Mouse (Mus musculus) hindbrain, postnatal 0 days (tissue): ENCODE measurements around the gene Rbm4. TPM values are rescaled to one million over a fixed set of nuclear protein-coding genes. Genes with fewer than 3 reads are reported as not detected.

Experiments
- ATAC-seq: fragments of 200-750 bp; cut with Nextera tagmentation; 2 replicates; pipeline ENCODE4 v1.8.0; 2017; ENCODE audit warnings: mild to moderate bottlenecking, moderate TSS enrichment, moderate library complexity
- DNase-seq: peaks from one replicate; pipeline ENCODE4 v3.0.0-alpha.2; 2015; ENCODE audit warnings: low spot score
- H3K27ac ChIP-seq: fragments of 300-500 bp; sonication (generic); 2 replicates; pipeline ENCODE4 v1.5.1; 2014; ENCODE audit warnings: mild to moderate bottlenecking
- H3K27me3 ChIP-seq: fragments of 300-500 bp; sonication (generic); 2 replicates; pipeline ENCODE4 v1.6.1; 2014; ENCODE audit warnings: low read length, mixed read lengths; ENCODE audit not compliant: insufficient read depth
- H3K36me3 ChIP-seq: fragments of 300-500 bp; sonication (generic); 2 replicates; pipeline ENCODE4 v1.6.1; 2014; ENCODE audit warnings: low read length, mixed read lengths; ENCODE audit not compliant: insufficient read depth
- H3K4me1 ChIP-seq: fragments of 300-500 bp; sonication (generic); 2 replicates; pipeline ENCODE4 v1.6.1; 2014; ENCODE audit warnings: antibody characterized with exemption, low read length, mixed read lengths; ENCODE audit not compliant: insufficient read depth
- H3K4me2 ChIP-seq: fragments of 300-500 bp; sonication (generic); 2 replicates; pipeline ENCODE4 v1.6.1; 2014; ENCODE audit warnings: low read depth, mild to moderate bottlenecking, low read length, moderate library complexity, mixed read lengths
- H3K4me3 ChIP-seq: fragments of 300-500 bp; sonication (generic); 2 replicates; pipeline ENCODE4 v1.5.1; 2014; ENCODE audit warnings: low read length
- H3K9ac ChIP-seq: fragments of 300-500 bp; sonication (generic); replicated peaks from 2 replicates; pipeline ENCODE4 v1.6.1; 2014; ENCODE audit warnings: mild to moderate bottlenecking, low read length, moderate library complexity, mixed read lengths
- H3K9me3 ChIP-seq: fragments of 300-500 bp; sonication (generic); 2 replicates; pipeline ENCODE4 v1.6.1; 2016; ENCODE audit warnings: low read length, mixed read lengths
- CTCF ChIP-seq: IDR thresholded peaks from 2 replicates; pipeline ENCODE4 v1.5.1; 2016; ENCODE audit warnings: antibody characterized with exemption, control low read depth, low read depth
- WGBS: fragments of 180-500 bp; shearing (Covaris S2); extraction: QIAGEN DNeasy Blood & Tissue Kit; methylation state at CpG from one replicate; pipeline ENCODE4 v1.1.7; 2014; 5-methylcytosine and 5-hydroxymethylcytosine counted together
- polyA plus RNA-seq: library from polyadenylated mRNA; unstranded; fragments of >200 nt; fragmentation: Nextera tagmentation; extraction: Ambion mirVana; gene quantifications from 2 replicates; pipeline ENCODE4 v1.2.1, GENCODE M21; 2015
- total RNA-seq: library from RNA; depleted of rRNA; stranded (reverse); fragments of >200 nt; gene quantifications from 2 replicates; pipeline ENCODE4 v1.2.3, GENCODE M21; 2014

The Rbm4 gene
- total and polyA plus RNA-seq, 2 experiments from 2014 or later, result 40.9 to 85.6 TPM

- peak overlapping the region; percentile 15; the same call in 1 of the 2 replicates for H3K27ac ChIP-seq
- no peak overlapping the region for H3K4me3 ChIP-seq
- peaks cover 33% of the 10 kb centered on the region for H3K36me3 ChIP-seq
- DNase-seq (peak; percentile 5), ATAC-seq (0 out of 2 replicates have a peak, but pooled peaks have one; percentile 40)
- H3K4me2 ChIP-seq, result no peak overlapping the region
- peaks cover under 1% of the 10 kb centered on the region; the same call in 1 of the 2 replicates for H3K4me1 ChIP-seq
- 69% methylated on average over 10 of the region's 10 CpGs for whole genome bisulfite sequencing
- no peak overlapping the region for H3K9ac ChIP-seq
- TF ChIP-seq CTCF, result no peak
- H3K9me3 ChIP-seq, result no peaks in the 10 kb centered on the region
- no peaks in the 10 kb centered on the region for H3K27me3 ChIP-seq
Measured at GRCm38 (mm10) chr19:4803283-4803682, 9.6 kb upstream of the Rbm4 start.

GRCm38 (mm10) chr19:4802691-4803091, 9.0 kb upstream of the Rbm4 start:
- H3K4me2 ChIP-seq, result no peak overlapping the region
- 66% methylated on average over 7 of the region's 7 CpGs for WGBS
- TF ChIP-seq CTCF, result no peak
- H3K36me3 ChIP-seq, result peaks cover 33% of the 10 kb centered on the region
- H3K9me3 ChIP-seq, result no peaks in the 10 kb centered on the region
- ATAC-seq, result peak; percentile 77
- H3K4me1 ChIP-seq, result no peaks in the 10 kb centered on the region; the same call in 1 of the 2 replicates
- peak; percentile 51 for DNase-seq
- no peak overlapping the region for H3K4me3 ChIP-seq
- no peak overlapping the region; the same call in 1 of the 2 replicates for H3K27ac ChIP-seq
- no peak overlapping the region for H3K9ac ChIP-seq
- H3K27me3 ChIP-seq, result no peaks in the 10 kb centered on the region

GRCm38 (mm10) chr19:4799083-4799482, 5.4 kb upstream of the Rbm4 start:
- H3K9ac ChIP-seq, result no peak overlapping the region
- DNase-seq, result no peak
- H3K4me2 ChIP-seq, result no peak overlapping the region
- no peak overlapping the region for H3K27ac ChIP-seq
- H3K36me3 ChIP-seq, result peaks cover 33% of the 10 kb centered on the region
- H3K4me1 ChIP-seq, result no peaks in the 10 kb centered on the region; the same call in 1 of the 2 replicates
- no peaks in the 10 kb centered on the region for H3K27me3 ChIP-seq
- no peak for TF ChIP-seq CTCF
- no peaks in the 10 kb centered on the region for H3K9me3 ChIP-seq
- WGBS, result 91% methylated on average over 5 of the region's 5 CpGs
- ATAC-seq, result no peak
- no peak overlapping the region for H3K4me3 ChIP-seq

- H3K4me2 ChIP-seq, result no peak overlapping the region
- H3K27ac ChIP-seq, result no peak overlapping the region
- H3K4me3 ChIP-seq, result no peak overlapping the region
- no peak overlapping the region for H3K9ac ChIP-seq
- no peak for TF ChIP-seq CTCF
- WGBS, result 97% methylated on average over 2 of the region's 2 CpGs
- peaks cover 29% of the 10 kb centered on the region for H3K36me3 ChIP-seq
- H3K4me1 ChIP-seq, result no peaks in the 10 kb centered on the region; the same call in 1 of the 2 replicates
- ATAC-seq (no peak), DNase-seq (no peak)
- no peaks in the 10 kb centered on the region for H3K27me3 ChIP-seq
- no peaks in the 10 kb centered on the region for H3K9me3 ChIP-seq
Measured at GRCm38 (mm10) chr19:4797846-4798245, 4.1 kb upstream of the Rbm4 start.

- WGBS, result 78% methylated on average over 1 of the region's 1 CpGs
Measured at GRCm38 (mm10) chr19:4795929-4796328, 2.2 kb upstream of the Rbm4 start.

GRCm38 (mm10) chr19:4793281-4793830, 345 bp downstream of the Rbm4 start:
- WGBS, result under 1% methylated on average over 16 of the region's 16 CpGs
- no peaks in the 10 kb centered on the region for H3K27me3 ChIP-seq
- no peak; the same call in 1 of the 2 replicates for TF ChIP-seq CTCF
- peak overlapping the region; percentile 78 for H3K4me3 ChIP-seq
- ATAC-seq (peak; percentile 22; the same call in 1 of the 2 replicates), DNase-seq (peak; percentile 28)
- peak overlapping the region; percentile 70 for H3K9ac ChIP-seq
- peaks cover 7% of the 10 kb centered on the region for H3K4me1 ChIP-seq
- no peaks in the 10 kb centered on the region for H3K36me3 ChIP-seq
- peak overlapping the region; percentile 86 for H3K4me2 ChIP-seq
- no peaks in the 10 kb centered on the region for H3K9me3 ChIP-seq
- H3K27ac ChIP-seq, result peak overlapping the region; percentile 87

More at GRCm38 (mm10) chr19:4795929-4796328, 2.2 kb upstream of the Rbm4 start:
- ATAC-seq (no peak), DNase-seq (no peak)
- TF ChIP-seq CTCF, result no peak
- Histone ChIP-seq H3K4me1 (no peaks in the 10 kb centered on the region; the same call in 1 of the 2 replicates), H3K27ac (no peak overlapping the region), H3K4me3 (no peak overlapping the region), H3K9me3 (no peaks in the 10 kb centered on the region), H3K27me3 (no peaks in the 10 kb centered on the region), H3K4me2 (no peak overlapping the region), H3K36me3 (peaks cover 10% of the 10 kb centered on the region; the same call in 1 of the 2 replicates), H3K9ac (no peak overlapping the region)

- Histone ChIP-seq H3K4me1 (peaks cover 7% of the 10 kb centered on the region), H3K9me3 (no peaks in the 10 kb centered on the region), H3K4me3 (no peak overlapping the region), H3K9ac (no peak overlapping the region), H3K4me2 (no peak overlapping the region), H3K27ac (no peak overlapping the region), H3K27me3 (no peaks in the 10 kb centered on the region), H3K36me3 (peaks cover 26% of the 10 kb centered on the region)
- 92% methylated on average over 2 of the region's 2 CpGs for whole genome bisulfite sequencing
- ATAC-seq (no peak), DNase-seq (no peak)
- no peak for TF ChIP-seq CTCF
Measured at GRCm38 (mm10) chr19:4786313-4786712, 7.4 kb downstream of the Rbm4 start.
